Mouse (Mus musculus): ENCODE measurements around the gene Fryl.

Gene Fryl

GRCm38 (mm10) chr5:73112331-73112730 is 144.1 kb downstream of the Fryl start:
- DNase-seq (ENCODE audit: low read depth, low spot score), result no peak

GRCm38 (mm10) chr5:73103657-73104056 is 152.8 kb downstream of the Fryl start:
- no peak for DNase-seq (ENCODE audit: low read depth, low spot score)

GRCm38 (mm10) chr5:73102342-73102989 is 154.0 kb downstream of the Fryl start:
- no peak for DNase-seq (ENCODE audit: low read depth, low spot score)

GRCm38 (mm10) chr5:73092236-73092635 is 164.2 kb downstream of the Fryl start:
- DNase-seq (ENCODE audit: low read depth, low spot score), result no peak

- DNase-seq (ENCODE audit: low read depth, low spot score), result peak; percentile 63
Measured at GRCm38 (mm10) chr5:73089158-73089557, 167.3 kb downstream of the Fryl start.

- no peak for DNase-seq (ENCODE audit: low read depth, low spot score)
Measured at GRCm38 (mm10) chr5:73081496-73081895, 174.9 kb downstream of the Fryl start.

- DNase-seq (ENCODE audit: low read depth, low spot score), result no peak
Measured at GRCm38 (mm10) chr5:73079801-73080200, 176.6 kb downstream of the Fryl start.

- peak; percentile 83 for DNase-seq (ENCODE audit: low read depth, low spot score)
Measured at GRCm38 (mm10) chr5:73071319-73071718, 185.1 kb downstream of the Fryl start.

- DNase-seq (ENCODE audit: low read depth, low spot score), result peak; percentile 45
Measured at GRCm38 (mm10) chr5:73066946-73067345, 189.5 kb downstream of the Fryl start.

GRCm38 (mm10) chr5:73063768-73064669 is 192.4 kb downstream of the Fryl start:
- DNase-seq (ENCODE audit: low read depth, low spot score), result no peak

GRCm38 (mm10) chr5:73061506-73062155 is 194.8 kb downstream of the Fryl start:
- no peak for DNase-seq (ENCODE audit: low read depth, low spot score)

GRCm38 (mm10) chr5:73056937-73057336 is 199.5 kb downstream of the Fryl start:
- DNase-seq (ENCODE audit: low read depth, low spot score), result no peak

- DNase-seq (ENCODE audit: low read depth, low spot score), result peak; percentile 38
Measured at GRCm38 (mm10) chr5:73056457-73056856, 200.0 kb downstream of the Fryl start.

- no peak for DNase-seq (ENCODE audit: low read depth, low spot score)
Measured at GRCm38 (mm10) chr5:73053933-73054332, 202.5 kb downstream of the Fryl start.

GRCm38 (mm10) chr5:73047651-73048245 is 208.7 kb downstream of the Fryl start:
- no peak for DNase-seq (ENCODE audit: low read depth, low spot score)

- DNase-seq (ENCODE audit: low read depth, low spot score), result peak; percentile 57
Measured at GRCm38 (mm10) chr5:73044055-73044454, 212.4 kb downstream of the Fryl start.

- DNase-seq (ENCODE audit: low read depth, low spot score), result no peak
Measured at GRCm38 (mm10) chr5:73032481-73032880, 223.9 kb downstream of the Fryl start.

- DNase-seq (ENCODE audit: low read depth, low spot score), result no peak
Measured at GRCm38 (mm10) chr5:73028646-73029045, 227.8 kb downstream of the Fryl start.

- DNase-seq (ENCODE audit: low read depth, low spot score), result no peak
Measured at GRCm38 (mm10) chr5:73023801-73024200, 232.6 kb downstream of the Fryl start.

GRCm38 (mm10) chr5:73014745-73015144 is 241.7 kb downstream of the Fryl start:
- peak; percentile 2 for DNase-seq (ENCODE audit: low read depth, low spot score)

GRCm38 (mm10) chr5:73013611-73014287 is 242.7 kb downstream of the Fryl start:
- peak; percentile 16 for DNase-seq (ENCODE audit: low read depth, low spot score)
